ENCODE assay signal across 24 mouse cellular contexts in the genomic region with DNA sequence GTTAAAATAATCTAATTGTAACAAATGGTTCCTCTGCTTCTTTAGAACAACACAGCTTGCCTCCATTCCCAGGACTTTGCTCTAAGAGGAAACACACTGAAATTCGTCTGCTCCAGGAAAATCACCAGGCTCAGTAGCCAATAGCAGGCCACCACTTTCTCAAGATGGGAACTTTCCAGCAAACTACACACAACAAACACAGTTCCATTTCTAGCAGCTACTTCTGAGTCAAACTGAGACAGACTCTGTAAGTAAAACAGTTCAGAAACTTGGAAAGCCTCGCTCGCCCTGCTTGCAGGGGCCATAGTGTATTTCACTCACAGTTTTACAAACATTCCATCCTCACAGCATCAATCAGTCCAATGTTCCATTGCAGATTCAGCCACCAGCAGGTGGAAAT. TPM values are rescaled to one million over a fixed set of nuclear protein-coding genes. Genes with fewer than 3 reads are reported as not detected.
DNase-seq lines count a peak whose midpoint lies in the region; ATAC-seq and TF ChIP-seq lines count a peak whose summit lies in the region.
"Had no signal": no experiment of that assay in that cellular context is flagged by ENCODE, and none has a peak within 500 bp of the region (broad histone marks: within the 10 kb centered on the region; RNA-seq: fewer than 3 reads in every experiment).

No protein-coding gene starts in this region.

- peak; percentile 36 for DNase-seq in kidney, adult 2 months
- no peak for DNase-seq in kidney, postnatal 4 days
- no peak for DNase-seq in neural tube, embryonic 10.5 days (ENCODE audit: extremely low spot score, low spot score)
- DNase-seq in liver, embryonic 13.5 days: no peak
- DNase-seq in stomach, postnatal 0 days (ENCODE audit: low spot score): no peak
- no peak for DNase-seq in layer of hippocampus, postnatal 14 days (ENCODE audit: low spot score in 2 of 2)
- no peak for DNase-seq in testis, postnatal 14 days (ENCODE audit: low spot score)
- DNase-seq: adrenal gland, adult 8-10 months; cerebellum, adult 9-11 months; heart, postnatal 14 days; kidney, adult 9 months; kidney, postnatal 25 days; lung, postnatal 36 days; right cerebral cortex, postnatal 14 days had no signal

- H3K4me3 ChIP-seq in kidney, adult 2 months (ENCODE audit: insufficient read depth, low read depth, low read length): no peak overlapping the region
- no peak overlapping the region for H3K4me3 ChIP-seq in neural tube, embryonic 15.5 days (replicated peaks)
- H3K4me3 ChIP-seq in liver, embryonic 13.5 days (replicated peaks): peak overlapping the region; percentile 10; the same call in 1 of the 2 replicates
- H3K4me3 ChIP-seq in stomach, postnatal 0 days (ENCODE audit: low read depth, low read length): no peak overlapping the region
- H3K4me3 ChIP-seq: embryonic facial prominence, embryonic 12.5 days; limb, embryonic 15.5 days; midbrain, embryonic 10.5 days; neural tube, embryonic 13.5 days; stomach, embryonic 15.5 days had no signal

- no peak overlapping the region for H3K4me2 ChIP-seq in neural tube, embryonic 15.5 days
- H3K4me2 ChIP-seq in liver, embryonic 13.5 days: peak overlapping the region; percentile 39
- no peak overlapping the region for H3K4me2 ChIP-seq in stomach, postnatal 0 days (replicated peaks; ENCODE audit: low read depth)
- H3K4me2 ChIP-seq: embryonic facial prominence, embryonic 12.5 days; heart, embryonic 11.5 days; limb, embryonic 15.5 days; neural tube, embryonic 13.5 days; stomach, embryonic 15.5 days had no signal

- no peak for TF ChIP-seq CTCF in kidney, adult 2 months (conservative IDR thresholded peaks at IDR 0.05; ENCODE audit: insufficient read depth, insufficient read length, low read depth, low read length)
- TF ChIP-seq CTCF in stomach, postnatal 0 days (IDR thresholded peaks at IDR 0.05; ENCODE audit: low read depth): no peak

- 0 out of 2 replicates have a peak overlapping the region, but pooled peaks have one; percentile 3 for H3K9ac ChIP-seq in neural tube, embryonic 15.5 days (replicated peaks)
- H3K9ac ChIP-seq in liver, embryonic 13.5 days: peak overlapping the region; percentile 23; the same call in 1 of the 2 replicates
- H3K9ac ChIP-seq in stomach, postnatal 0 days (ENCODE audit: low read length): peak overlapping the region; percentile 18; the same call in 1 of the 2 replicates
- H3K9ac ChIP-seq: embryonic facial prominence, embryonic 12.5 days; limb, embryonic 15.5 days; neural tube, embryonic 13.5 days; stomach, embryonic 15.5 days had no signal

- no peak for TF ChIP-seq POLR2A in kidney, adult 2 months (IDR thresholded peaks at IDR 0.05; ENCODE audit: low read depth, low read length)

- H3K9me3 ChIP-seq in neural tube, embryonic 15.5 days (replicated peaks): no peaks in the 10 kb centered on the region
- no peaks in the 10 kb centered on the region for H3K9me3 ChIP-seq in liver, embryonic 13.5 days (replicated peaks)
- H3K9me3 ChIP-seq in stomach, postnatal 0 days (ENCODE audit: control insufficient read depth, low read length): no peaks in the 10 kb centered on the region
- H3K9me3 ChIP-seq: embryonic facial prominence, embryonic 12.5 days; limb, embryonic 15.5 days; midbrain, embryonic 10.5 days; neural tube, embryonic 13.5 days; stomach, embryonic 15.5 days had no signal

- TF ChIP-seq EP300 in stomach, postnatal 0 days (optimal IDR thresholded peaks at IDR 0.05): no peak

- peaks cover 31% of the 10 kb centered on the region for H3K4me1 ChIP-seq in kidney, adult 2 months (ENCODE audit: control insufficient read depth, insufficient read depth, low read length)
- peaks cover 39% of the 10 kb centered on the region for H3K4me1 ChIP-seq in neural tube, embryonic 15.5 days
- H3K4me1 ChIP-seq in liver, embryonic 13.5 days (replicated peaks): peaks cover 62% of the 10 kb centered on the region
- H3K4me1 ChIP-seq in stomach, postnatal 0 days (replicated peaks; ENCODE audit: control insufficient read depth, insufficient read depth): peaks cover 10% of the 10 kb centered on the region

- H3K27ac ChIP-seq in kidney, adult 2 months (ENCODE audit: insufficient read depth, low read depth, low read length): peak overlapping the region; percentile 44; the same call in 1 of the 2 replicates
- H3K27ac ChIP-seq in neural tube, embryonic 15.5 days (replicated peaks): no peak overlapping the region
- peak overlapping the region; percentile 43; the same call in 1 of the 2 replicates for H3K27ac ChIP-seq in liver, embryonic 13.5 days
- no peak overlapping the region for H3K27ac ChIP-seq in stomach, postnatal 0 days (replicated peaks)
- H3K27ac ChIP-seq: embryonic facial prominence, embryonic 12.5 days; hindbrain, postnatal 0 days; limb, embryonic 15.5 days; midbrain, embryonic 10.5 days; neural tube, embryonic 13.5 days; stomach, embryonic 15.5 days had no signal

- no peaks in the 10 kb centered on the region for H3K36me3 ChIP-seq in kidney, adult 2 months (ENCODE audit: control insufficient read depth, insufficient read depth, low read length)
- H3K36me3 ChIP-seq in neural tube, embryonic 15.5 days: no peaks in the 10 kb centered on the region
- H3K36me3 ChIP-seq in liver, embryonic 13.5 days: peaks cover 4% of the 10 kb centered on the region; the same call in 1 of the 2 replicates
- H3K36me3 ChIP-seq in stomach, postnatal 0 days (ENCODE audit: control insufficient read depth, insufficient read depth, low read length): no peaks in the 10 kb centered on the region
- H3K36me3 ChIP-seq: embryonic facial prominence, embryonic 12.5 days; limb, embryonic 15.5 days; neural tube, embryonic 13.5 days; stomach, embryonic 15.5 days had no signal

- no peaks in the 10 kb centered on the region for H3K27me3 ChIP-seq in kidney, adult 2 months (replicated peaks; ENCODE audit: control insufficient read depth, insufficient read depth, low read length)
- H3K27me3 ChIP-seq in neural tube, embryonic 15.5 days (replicated peaks): no peaks in the 10 kb centered on the region
- H3K27me3 ChIP-seq in liver, embryonic 13.5 days: no peaks in the 10 kb centered on the region
- no peaks in the 10 kb centered on the region for H3K27me3 ChIP-seq in stomach, postnatal 0 days (ENCODE audit: control insufficient read depth, insufficient read depth, low read length)
- H3K27me3 ChIP-seq: embryonic facial prominence, embryonic 12.5 days; limb, embryonic 15.5 days; neural tube, embryonic 13.5 days; Patski; stomach, embryonic 15.5 days had no signal

- ATAC-seq in neural tube, embryonic 15.5 days (ENCODE audit: low FRiP score): no peak
- ATAC-seq in liver, embryonic 13.5 days (ENCODE audit: low read depth): no peak
- no peak for ATAC-seq in stomach, postnatal 0 days (ENCODE audit: low FRiP score, low TSS enrichment)
- ATAC-seq: forebrain, embryonic 16.5 days; hindbrain, postnatal 0 days; Patski had no signal

- 54% methylated on average over 3 of the region's 3 CpGs for WGBS in kidney, adult 2 months
- 82% methylated on average over 3 of the region's 3 CpGs for WGBS in neural tube, embryonic 15.5 days
- 70% methylated on average over 3 of the region's 3 CpGs for WGBS in liver, embryonic 13.5 days (ENCODE audit: insufficient replicate concordance)
- 57% methylated on average over 3 of the region's 3 CpGs for WGBS in stomach, postnatal 0 days

RNA-seq across cellular contexts. Expression of a gene that starts 2.7 kb away (rescaled TPM):
- polyA plus RNA-seq in kidney, adult 2 months (2012; rRNA removed): 32.5 and 38.5 TPM in 2 replicates
- 97.5 and 98.3 TPM in 2 replicates for polyA plus RNA-seq in neural tube, embryonic 15.5 days (2015; fragmentation: Nextera tagmentation; extraction: Ambion mirVana)
- 56.6 and 71.5 TPM in 2 replicates for polyA plus RNA-seq in liver, embryonic 13.5 days (2015; fragmentation: Nextera tagmentation; extraction: Ambion mirVana)
- 54.5 and 56.2 TPM in 2 replicates for polyA plus RNA-seq in stomach, postnatal 0 days (2015; fragmentation: Nextera tagmentation; extraction: Ambion mirVana)
- total RNA-seq in layer of hippocampus, postnatal 14 days (2021): 100 to 1,000 TPM; 113 to 116 TPM

RNA-seq across cellular contexts. Expression of a gene that starts 3.0 kb away (rescaled TPM):
- polyA plus RNA-seq in kidney, adult 2 months (2012; rRNA removed): 11.4 and 12.6 TPM in 2 replicates
- 2.4 and 2.7 TPM in 2 replicates for polyA plus RNA-seq in neural tube, embryonic 15.5 days (2015; fragmentation: Nextera tagmentation; extraction: Ambion mirVana)
- 1.8 and 2.3 TPM in 2 replicates for polyA plus RNA-seq in liver, embryonic 13.5 days (2015; fragmentation: Nextera tagmentation; extraction: Ambion mirVana)
- polyA plus RNA-seq in stomach, postnatal 0 days (2015; fragmentation: Nextera tagmentation; extraction: Ambion mirVana): 1.6 TPM in 2 replicates
- total RNA-seq in layer of hippocampus, postnatal 14 days (2021): 10 to 100 TPM; 28.1 to 32.0 TPM

Comparison
In these comparisons a context has a peak if more than half of its experiments do, and no peak if none do; other contexts are left out.
1. H3K27ac ChIP-seq: peak in kidney, adult 2 months (single experiment) and liver, embryonic 13.5 days (single experiment); none in neural tube, embryonic 15.5 days (single experiment) and stomach, postnatal 0 days (single experiment).
2. Peak in every context shown above with its lines, with median percentiles within 50 percentile points of each other: H3K9ac ChIP-seq.